Mouse (Mus musculus) mesoderm, embryonic 11.5 days (tissue): ENCODE measurements around the gene Ccl28.
A peak's percentile ranks its signal among the peaks of the same experiment; 100 is the strongest.
"Not testable (repeated sequence)": the region's sequence is repeated elsewhere in the genome, so short reads cannot be mapped to it uniquely, and the experiment has no call there.

Experiments used
- DNase-seq: peaks from one replicate; pipeline ENCODE4 v3.0.0-alpha.2; 2012; ENCODE audit warnings: low read depth, low spot score

Ccl28 gene

GRCm38 (mm10) chr13:119623634-119624033, at the start of gene Ccl28:
Ccl28 (plus strand) TSS chr13:119623819.
- no peak for DNase-seq

DNA sequence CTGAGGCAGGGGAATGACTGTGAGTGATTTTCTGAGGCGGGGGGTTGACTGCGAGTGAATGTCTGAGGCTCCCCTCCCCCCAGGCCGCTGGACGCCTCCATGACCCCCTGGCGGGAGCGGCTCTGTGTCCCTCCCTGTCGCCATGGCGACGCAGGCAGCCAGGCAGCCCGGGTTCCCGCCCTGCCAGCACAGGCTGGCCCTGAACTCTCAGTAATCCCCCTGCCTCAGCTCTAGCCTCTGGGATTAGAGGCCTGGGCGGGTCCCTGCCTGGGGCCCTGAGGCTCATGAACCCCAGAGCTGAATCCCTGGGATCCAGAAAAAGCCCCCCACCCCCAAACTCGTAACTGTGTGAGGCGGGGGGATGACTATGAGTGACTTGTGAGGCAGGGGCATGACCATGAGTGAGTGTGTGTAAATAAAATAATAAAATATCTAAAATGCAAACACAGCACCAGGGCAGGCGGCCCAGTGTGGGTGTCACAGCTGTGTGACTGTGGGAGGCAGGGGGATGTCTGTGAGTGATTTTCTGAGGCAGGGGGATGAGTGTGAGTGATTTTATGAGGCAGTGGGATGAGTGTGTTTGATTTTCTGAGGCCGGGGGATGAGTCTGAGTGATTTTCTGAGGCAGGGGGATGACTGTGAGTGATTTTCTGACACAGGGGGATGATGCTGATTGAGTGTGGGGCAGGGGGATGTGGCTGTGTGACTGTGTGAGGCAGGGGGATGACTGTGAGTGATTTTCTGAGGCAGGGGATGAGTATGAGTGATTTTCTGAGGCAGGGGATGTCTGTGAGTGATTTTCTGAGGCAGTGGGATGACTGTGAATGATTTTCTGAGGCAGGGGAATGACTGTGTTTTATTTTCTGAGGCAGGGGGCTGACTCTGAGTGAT, 27.1 kb upstream of the Ccl28 start:
- peak; percentile 87 for DNase-seq

DNA sequence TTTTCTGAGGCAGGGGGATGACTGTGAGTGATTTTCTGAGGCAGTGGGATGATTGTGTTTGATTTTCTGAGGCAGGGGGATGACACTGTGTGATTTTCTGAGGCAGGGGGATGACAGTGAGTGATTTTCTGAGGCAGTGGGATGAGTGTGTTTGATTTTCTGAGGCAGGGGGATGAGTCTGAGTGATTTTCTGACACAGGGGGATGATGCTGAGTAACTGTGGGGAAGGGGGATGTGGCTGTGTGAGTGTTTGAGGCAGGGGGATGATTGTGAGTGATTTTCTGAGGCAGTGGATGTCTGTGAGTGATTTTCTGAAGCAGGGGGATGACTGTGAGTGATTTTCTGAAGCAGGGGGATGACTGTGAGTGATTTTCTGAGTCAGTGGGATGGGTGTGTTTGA, 25.2 kb upstream of the Ccl28 start:
- DNase-seq = peak; percentile 53

- not testable (repeated sequence) for DNase-seq
Observed at GRCm38 (mm10) chr13:119599066-119599465, 24.6 kb upstream of the Ccl28 start.

- not testable (repeated sequence) for DNase-seq
Observed at GRCm38 (mm10) chr13:119599498-119599897, 24.1 kb upstream of the Ccl28 start.

GRCm38 (mm10) chr13:119600166-119600565, 23.5 kb upstream of the Ccl28 start:
- peak; percentile 83 for DNase-seq

GRCm38 (mm10) chr13:119602688-119603331, 20.8 kb upstream of the Ccl28 start:
- DNase-seq = peak; percentile 83

DNA sequence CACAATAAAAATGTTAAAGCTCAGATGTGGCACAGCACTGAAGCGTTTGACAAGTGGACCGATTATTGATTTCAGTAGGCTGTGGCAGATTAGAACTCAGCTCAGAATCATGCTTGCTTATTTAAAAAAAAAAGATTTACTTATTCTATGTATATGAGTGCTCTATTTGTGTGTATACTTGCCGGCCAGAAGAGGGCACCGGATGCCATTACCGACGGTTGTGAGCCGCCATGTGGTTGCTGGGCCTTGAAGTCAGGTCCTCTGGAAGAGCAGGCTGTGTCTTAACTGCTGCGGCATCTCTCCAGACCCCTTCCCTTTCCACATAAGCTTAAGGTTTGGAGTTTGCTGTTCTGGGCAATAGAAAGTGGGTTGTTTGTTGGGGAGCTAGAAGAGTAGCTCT, 19.7 kb upstream of the Ccl28 start:
- DNase-seq = not testable (repeated sequence)

DNA sequence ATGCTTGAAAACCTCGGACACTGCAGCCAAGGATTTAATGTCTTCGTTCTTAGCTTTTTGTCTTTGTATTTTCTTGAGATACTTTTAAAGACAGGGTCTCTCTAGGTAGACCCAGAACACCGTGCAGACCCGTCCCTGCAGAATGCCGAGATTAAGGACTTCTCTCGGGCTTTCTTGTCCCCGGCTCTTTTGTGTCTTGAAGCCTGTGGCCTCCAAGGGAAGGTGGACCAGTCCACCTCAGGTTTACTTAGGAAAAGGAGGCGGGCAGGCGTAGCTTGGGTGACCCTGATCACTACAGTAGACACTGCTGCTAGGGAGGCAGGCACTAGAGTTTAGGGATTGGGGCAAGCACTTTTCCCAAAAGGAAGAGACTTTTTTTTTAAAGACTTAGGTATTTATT, 19.3 kb upstream of the Ccl28 start:
- not testable (repeated sequence) for DNase-seq

DNA sequence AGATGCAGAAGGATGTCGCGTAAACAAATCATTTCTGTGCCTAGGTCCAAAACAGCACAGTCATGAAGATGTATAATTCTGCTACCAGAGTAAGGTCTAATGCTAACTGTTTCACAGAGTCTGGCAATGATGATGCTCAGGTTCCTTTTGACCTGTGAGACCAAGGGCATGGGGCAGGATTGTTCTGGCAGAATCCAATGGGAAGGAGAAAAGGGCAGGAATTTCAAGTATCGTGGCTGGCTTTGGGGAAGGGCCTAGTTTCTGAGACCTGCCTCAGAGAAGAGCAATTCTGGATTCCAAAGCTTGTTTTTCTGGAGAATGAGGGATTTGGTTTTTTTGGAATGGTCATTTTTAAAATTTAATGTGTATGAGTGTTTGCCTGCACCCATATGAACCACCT, 4.8 kb upstream of the Ccl28 start:
- DNase-seq = no peak

GRCm38 (mm10) chr13:119619735-119620134, 3.9 kb upstream of the Ccl28 start:
- DNase-seq = no peak

GRCm38 (mm10) chr13:119625952-119626351, 2.3 kb downstream of the Ccl28 start:
- not testable (repeated sequence) for DNase-seq

GRCm38 (mm10) chr13:119631482-119632155, 8.0 kb downstream of the Ccl28 start:
- DNase-seq = peak; percentile 95

- no peak for DNase-seq
Observed at GRCm38 (mm10) chr13:119632156-119632548, 8.5 kb downstream of the Ccl28 start.

- no peak for DNase-seq
Observed at GRCm38 (mm10) chr13:119635496-119635895, 11.9 kb downstream of the Ccl28 start.

DNA sequence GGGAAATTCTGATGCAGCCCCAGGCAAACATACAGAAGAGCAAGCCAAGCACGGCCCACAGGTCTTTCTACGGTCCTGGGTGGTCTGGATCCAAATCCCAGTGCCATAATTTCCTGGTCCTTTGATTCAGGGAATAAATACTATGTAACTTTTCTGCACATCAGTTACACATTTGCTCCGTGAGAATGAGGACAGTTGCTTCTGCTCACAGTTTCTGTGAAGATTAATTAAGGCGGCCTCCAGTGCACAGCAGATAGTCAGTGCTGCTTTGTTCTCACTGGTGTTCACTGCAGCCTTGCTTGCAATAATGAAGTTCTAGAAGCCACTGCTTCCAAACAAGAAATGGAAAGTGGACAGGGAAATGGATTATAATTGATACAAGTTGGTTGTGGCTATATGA, 14.2 kb downstream of the Ccl28 start:
- DNase-seq = no peak

DNA sequence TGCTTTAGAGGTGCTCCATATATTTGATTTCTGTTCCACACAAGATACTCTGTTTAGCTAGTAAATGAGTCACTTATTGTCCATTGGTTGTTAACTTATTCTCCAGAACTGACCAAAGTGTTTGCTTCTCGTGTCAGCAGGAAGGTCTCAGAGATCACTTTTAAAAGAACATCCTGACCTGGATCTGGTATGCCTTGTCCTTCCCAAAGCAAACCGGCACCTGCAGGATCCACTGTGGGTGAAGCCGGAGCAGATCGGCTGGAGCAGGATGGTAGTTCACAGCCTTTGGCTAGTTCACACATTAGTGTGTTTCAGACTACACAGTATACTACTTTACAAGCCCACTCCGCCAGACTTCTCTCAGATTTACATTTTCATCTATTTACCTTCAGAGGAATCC, 14.8 kb downstream of the Ccl28 start:
- no peak for DNase-seq

- no peak for DNase-seq
Observed at GRCm38 (mm10) chr13:119639302-119639701, 15.7 kb downstream of the Ccl28 start.

DNA sequence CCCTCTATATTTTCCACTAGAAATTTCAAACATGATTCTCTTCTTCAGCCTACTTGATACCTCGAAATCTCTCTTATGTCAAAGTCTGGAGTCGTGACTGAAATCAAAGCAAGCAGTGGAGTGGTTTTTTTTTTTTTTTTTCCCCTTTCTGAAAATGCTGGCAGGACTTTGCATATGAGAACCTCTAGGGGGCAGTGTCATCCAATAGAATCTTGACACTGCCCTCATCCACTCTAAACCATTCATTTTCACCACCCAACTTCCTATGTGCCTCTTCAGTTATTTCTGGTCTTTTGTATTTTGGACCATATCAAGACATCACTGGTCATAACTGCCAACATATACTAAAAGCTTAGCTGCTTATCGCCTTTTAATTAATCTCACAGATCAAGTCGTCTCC, 16.9 kb downstream of the Ccl28 start:
- peak; percentile 65 for DNase-seq

- no peak for DNase-seq
Observed at GRCm38 (mm10) chr13:119641145-119641544, 17.5 kb downstream of the Ccl28 start.

DNA sequence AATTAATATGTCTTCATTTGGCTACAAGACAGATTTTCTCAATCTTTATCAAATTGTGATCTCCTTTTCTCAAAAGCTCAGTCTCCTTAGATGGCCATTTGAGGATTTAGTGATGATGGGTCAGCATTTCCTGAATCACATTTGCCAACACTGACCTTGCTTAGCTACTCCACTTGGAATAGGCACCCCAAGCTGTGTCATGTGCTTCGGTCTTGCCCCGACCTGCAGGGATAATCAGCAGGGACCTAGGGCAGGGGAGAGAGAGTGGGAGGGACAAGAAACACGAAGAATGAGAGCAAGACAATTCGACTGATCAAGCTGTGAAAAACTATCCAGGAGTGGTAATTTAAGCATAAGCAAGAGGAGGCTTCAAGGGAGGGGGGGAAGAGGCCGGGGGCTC, 21.1 kb downstream of the Ccl28 start:
- no peak for DNase-seq

DNA sequence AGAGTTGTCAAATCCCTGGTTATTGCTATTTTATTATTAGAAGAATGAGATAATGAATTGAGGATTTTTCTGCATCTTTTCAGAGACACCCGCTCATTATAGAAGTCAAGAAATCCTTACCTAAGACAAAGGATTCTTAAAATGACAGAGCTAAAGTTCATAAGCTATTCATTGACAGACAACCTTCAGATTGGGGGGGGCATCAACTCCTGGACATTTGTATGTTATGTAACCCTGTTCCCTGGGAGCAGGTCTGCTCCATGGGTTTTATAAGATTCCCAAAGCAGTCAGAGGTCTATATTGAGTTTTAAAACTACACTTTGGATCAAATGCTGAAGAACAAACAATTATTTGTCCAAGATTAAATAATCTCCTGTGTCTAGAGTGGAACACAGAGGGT, 22.9 kb downstream of the Ccl28 start:
- no peak for DNase-seq
